Mouse (Mus musculus) heart, adult 8-10 months (tissue): ENCODE results near the gene Umps. TPM values are rescaled to one million over a fixed set of nuclear protein-coding genes. Genes with fewer than 3 reads are reported as not detected.

Source experiments
- DNase-seq: peaks from one replicate; pipeline ENCODE4 v3.0.0; 2022; ENCODE audit warnings: low spot score
- total RNA-seq, 4 experiments: library from RNA; stranded (reverse); gene quantifications; 2 replicates each; pipeline ENCODE4 v1.2.4; 2022

The Umps gene
- total RNA-seq, 4 experiments from 2014 or later = 7.9 to 9.1 (median 8.3) TPM

DNA sequence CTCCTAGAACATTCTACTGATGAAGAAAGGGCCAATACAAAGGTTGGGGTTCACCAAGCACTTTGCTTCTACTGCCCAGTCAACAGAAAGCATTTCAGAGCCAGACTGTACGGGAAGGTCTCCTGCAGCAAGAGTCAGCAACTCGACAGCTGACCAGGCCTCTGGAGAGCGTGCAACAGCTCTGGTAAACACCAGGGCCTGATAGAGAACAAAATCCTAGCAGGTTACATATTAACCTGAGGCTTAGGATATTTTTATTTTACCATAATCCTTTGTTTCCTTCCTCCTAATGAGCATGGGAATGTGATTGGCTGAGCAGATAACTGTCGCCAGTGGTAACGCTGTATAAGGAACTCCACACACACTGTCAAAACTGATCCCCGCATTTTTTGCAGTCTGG lies 3.3 kb downstream of the Umps start:
- DNase-seq = no peak

DNA sequence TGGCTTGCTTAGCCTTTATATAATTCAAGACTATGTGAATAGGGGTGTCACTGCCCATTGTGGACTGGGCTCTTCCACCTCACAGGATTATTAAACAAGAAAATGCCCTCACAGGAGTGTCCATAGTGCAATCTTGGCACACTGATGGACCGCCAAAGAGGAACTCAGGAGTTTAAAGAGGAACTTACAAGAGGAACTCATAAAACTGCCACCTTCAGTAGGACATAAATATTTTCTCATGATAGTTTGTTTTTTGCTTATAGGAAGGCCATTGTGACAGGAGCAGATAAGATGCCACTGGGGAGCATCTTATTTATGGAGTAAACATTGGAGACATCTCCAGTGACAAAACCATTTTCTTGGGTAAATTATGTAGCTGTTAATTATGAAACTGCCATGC lies 12.0 kb downstream of the Umps start:
- DNase-seq = no peak

DNA sequence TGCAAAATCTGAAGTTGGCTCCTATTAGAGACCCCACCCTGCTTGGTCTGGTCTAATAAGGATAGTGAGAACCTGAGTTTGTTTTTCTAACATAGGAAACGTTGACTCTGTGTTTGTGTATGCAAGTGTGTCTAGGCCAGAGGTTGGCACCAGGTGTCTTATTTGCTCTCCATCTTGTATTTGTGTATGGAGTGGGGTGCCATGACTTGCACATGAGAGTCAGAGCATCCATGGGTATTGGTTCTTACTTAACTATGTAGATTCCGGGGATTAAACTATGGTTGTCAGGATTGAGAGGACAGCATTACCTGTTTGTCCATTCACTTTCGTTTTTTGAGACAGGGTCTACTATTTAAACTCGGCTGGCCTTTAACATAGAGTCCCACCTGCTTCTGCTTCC lies 13.8 kb downstream of the Umps start:
- DNase-seq = no peak

DNA sequence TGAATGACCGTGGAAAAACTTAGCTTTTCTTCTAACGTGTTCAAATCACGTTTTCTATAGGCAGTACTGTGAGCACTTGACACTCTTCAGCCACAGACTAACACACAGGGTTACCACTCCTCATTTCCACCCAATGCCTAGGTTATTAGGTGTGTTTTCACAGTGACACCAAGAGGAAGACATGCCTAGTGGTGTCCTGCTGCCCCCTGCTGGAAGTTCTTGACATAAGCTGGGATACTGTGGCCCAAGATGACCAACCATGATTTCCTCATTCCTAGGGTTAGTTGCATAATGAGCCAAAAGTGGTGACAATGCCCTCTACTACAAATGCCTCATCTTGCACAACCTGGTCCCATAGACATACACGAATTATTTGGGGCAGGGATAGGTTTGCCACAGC lies 16.0 kb downstream of the Umps start:
- DNase-seq = peak; percentile 89

DNA sequence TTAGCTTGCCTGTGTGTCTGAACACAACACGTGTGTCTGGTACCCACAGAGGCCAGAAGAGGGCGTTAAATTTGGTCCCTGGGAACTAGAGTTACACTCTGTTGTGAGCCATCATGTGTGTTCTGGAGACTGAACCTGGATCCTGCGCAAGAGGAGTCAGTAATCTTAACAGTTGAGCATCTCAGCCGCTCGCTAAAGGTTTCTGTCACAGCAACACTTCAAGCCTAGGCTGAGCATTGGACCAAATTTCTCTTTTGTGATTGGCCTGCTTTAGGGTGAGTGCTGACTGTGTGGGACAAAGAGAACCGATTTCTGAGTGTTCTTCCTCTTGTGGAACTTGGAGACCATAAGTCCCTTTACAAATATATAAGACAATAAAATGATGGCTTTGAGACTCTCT lies 16.5 kb downstream of the Umps start:
- DNase-seq = no peak

DNA sequence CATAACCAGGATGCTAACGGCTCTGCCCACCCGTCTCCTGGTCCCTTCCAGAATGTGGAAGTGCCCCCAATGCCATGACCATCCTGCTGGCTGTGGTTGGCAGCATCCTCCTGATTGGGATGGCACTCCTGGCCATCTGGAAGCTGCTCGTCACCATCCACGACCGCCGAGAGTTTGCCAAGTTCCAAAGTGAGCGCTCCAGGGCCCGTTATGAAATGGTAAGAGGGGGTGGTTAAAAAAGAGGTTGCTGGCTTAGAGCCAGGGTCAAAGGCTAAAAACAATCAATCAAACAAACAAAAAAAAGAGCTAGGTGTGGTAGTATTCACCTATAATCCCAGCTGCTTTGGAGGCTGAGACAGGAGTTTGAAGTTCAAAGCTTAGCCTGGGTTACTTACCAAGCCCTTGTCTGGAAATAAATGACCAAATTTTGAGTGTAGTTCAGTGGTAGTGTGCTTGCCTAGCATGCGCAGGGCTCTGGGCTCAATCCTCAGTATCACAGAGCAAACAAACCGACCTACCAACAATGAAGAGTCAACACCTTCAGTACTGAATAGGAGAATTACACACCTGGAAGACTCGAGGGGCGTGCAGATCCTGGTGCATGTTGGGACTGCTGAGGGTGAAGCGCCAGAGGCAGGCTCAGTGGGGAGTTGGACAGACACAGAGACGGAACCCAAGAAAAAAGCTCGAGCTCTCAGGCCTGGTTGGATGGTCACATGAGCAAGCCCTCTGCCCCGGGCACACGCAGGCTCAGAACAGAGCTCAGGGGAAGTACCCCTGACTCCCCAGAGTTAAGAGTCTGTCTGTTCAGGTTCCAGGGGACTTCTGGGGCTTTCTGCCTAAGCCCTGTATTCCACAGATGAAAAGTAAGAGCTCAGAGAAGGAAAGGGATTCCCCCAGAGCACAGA lies 18.9 kb downstream of the Umps start:
- no peak for DNase-seq

DNA sequence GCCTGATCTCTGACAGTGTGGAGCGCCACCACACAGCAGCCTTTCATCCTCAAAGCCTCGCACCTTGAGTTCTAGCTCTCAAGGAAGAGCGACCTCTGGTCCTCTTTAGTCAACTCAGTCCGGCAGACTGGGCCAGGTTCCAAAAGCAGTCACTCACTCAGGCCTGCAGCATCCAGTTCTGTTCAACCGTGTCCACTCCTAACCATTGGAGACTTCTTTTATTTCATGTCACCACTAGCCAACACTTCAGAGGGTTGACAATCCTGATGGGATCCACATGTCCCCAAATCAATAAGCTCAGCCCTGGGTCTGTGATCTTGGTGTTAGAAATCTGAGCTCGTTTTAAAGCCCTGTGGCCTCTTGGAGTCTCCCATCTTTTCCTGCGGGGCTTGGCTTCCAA lies 20.8 kb downstream of the Umps start:
- DNase-seq = no peak

DNA sequence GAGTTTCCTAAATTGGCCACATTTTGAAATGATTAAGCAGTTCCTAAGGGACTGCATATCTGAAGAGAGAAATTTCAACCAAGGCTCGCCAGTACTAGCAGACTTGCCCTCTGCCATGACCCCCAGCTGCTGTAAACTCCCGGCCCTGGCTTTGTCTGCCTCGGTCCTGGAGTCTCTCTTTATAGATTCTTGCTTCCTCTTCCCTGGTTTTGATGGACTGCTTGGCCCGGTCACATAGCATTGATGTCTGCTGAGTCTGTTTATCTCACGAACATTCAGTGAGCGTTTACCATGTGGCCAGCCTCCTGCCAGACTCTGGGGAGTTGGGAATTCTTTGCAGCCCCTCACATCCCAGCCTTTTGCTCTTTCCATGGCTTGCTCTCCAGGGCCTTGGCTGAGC lies 22.1 kb downstream of the Umps start:
- DNase-seq = no peak

DNA sequence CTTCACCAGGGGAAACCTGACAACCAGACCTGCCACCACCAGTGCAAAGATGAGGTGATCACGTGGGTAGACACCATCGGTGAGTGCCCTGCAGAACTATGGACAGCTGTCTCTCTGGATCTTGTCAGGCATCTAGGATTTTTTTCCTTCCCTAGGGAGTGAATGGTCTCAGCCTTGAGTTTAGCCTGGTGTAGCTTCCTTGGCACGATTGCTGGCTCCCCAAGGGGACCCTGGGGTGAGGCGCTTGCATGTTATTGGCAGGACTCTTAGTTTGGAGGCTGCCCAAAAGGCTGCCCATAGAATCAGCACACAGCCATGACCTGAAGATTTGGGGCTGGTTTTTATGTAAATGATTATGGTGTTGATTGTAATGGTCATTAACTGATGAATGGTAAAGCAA lies 22.7 kb downstream of the Umps start:
- no peak for DNase-seq

DNA sequence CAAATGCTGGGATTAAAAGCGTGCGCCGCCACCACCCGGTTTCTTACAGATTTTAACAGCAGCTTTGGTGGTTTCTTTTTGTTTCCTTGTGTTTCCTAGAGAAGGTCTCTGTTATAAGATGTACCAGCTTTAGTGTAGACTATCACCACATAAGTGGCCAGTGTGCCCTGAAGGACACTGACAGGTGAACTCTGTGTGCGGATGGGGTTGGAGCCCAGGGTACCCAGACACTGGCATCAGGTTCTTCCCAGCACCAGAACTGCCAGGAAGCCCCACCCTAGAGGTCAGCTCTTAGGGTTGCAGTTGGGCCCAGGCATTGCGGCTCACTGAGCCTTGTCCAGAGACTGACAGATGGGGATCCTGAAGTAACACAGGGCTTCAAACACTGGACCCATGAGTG lies 23.4 kb downstream of the Umps start:
- no peak for DNase-seq

DNA sequence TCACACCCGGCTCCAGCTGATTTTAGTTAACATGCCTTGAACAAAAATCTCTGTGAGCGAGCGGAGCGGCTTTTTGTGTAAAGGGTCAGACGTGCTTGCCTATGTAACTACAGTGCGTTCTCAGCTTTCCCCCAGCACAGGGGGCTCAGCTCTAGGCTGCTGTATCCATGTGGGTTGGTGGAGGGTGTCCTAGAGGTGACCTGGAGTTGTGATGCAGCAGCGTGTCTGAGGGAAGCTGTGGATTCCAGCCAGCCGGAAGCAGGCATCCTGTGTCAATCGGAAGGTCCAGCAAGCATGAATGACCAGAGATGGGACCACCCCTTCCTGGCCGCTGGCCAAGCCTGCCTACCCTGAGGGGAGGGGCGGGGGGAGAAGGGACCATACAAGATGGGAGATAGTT lies 24.5 kb downstream of the Umps start:
- DNase-seq = peak; percentile 65

DNA sequence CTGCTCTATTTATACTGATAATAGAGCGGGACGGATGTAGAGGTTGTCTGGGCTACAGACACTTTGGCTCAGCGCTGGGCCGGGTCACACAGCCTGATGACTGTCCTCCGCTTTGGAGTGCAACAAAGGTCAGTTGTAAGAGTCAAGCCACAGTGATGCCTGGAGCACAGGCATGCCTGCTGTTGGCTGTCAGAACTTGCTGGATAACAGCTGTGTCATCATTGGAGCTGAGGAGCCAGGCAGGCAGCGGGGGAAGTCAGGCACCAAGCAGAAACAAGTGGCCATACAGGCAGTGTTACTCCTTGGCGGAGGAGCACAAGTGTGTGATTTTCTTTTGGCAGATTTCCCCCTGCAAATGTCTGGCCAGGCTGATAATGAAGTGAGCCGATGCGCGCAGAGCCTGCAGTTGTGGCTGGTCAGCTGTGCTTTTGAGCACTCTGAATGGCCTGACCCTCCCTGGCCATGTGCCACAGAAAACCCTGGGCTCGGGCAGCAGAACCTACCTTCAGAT lies 25.5 kb downstream of the Umps start:
- peak; percentile 82 for DNase-seq

DNA sequence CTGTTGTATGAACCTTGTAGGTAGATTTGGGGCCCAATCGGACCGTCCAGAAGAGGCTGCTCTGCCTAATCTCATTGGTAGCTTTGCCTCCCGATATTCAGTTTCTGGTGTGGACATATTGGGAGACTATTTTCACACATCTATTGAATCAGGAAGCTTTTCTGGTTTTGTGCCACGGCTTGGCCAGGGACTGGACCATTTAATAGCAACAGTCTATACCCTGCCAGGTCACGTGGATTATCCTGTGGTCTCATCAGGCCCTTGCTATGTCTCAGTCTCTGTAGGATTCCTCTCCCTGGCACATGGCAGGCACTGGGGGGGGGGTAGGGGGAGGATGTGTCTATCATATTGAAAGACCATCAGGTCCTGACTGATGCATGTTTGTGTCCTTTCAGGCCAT lies 26.7 kb downstream of the Umps start:
- no peak for DNase-seq

DNA sequence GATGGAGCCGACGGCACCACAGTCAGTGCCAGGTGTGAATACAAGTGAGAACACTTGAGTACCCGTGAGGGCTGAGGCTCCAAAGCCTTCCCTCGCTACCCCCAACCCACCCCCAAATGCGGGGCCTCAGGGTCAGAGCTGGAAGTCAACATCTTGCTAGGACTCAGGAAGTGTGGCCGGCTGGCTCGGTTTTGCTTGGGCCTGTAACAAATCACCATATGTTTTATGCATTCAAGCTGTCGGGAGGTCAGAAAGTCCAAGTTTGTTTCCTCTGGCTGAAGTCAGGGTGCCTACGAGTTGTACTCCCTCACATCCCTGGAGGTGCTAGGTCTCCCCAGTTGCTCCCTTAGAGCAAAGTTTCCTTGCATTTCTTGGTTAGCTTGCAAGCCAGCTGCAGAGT lies 27.2 kb downstream of the Umps start:
- DNase-seq = no peak

DNA sequence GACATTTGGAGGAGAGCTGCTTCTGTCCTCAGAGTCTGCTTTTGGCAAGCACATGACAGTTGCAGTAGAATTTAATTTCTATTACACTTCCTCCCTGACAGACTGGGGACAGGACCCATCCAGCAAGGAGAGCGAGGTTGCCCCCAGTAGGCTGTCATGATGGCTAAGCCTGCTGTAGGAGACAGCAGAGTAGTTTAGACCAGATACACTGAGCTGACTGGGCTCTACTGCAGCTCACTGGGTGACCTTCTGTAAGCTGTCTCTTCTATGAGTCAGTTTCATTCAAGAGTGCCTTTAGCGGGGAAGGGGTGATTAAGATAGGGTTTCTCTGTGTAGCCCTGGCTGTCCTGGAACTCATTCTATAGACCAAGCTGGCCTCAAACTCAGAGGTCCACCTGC lies 27.7 kb downstream of the Umps start:
- no peak for DNase-seq

DNA sequence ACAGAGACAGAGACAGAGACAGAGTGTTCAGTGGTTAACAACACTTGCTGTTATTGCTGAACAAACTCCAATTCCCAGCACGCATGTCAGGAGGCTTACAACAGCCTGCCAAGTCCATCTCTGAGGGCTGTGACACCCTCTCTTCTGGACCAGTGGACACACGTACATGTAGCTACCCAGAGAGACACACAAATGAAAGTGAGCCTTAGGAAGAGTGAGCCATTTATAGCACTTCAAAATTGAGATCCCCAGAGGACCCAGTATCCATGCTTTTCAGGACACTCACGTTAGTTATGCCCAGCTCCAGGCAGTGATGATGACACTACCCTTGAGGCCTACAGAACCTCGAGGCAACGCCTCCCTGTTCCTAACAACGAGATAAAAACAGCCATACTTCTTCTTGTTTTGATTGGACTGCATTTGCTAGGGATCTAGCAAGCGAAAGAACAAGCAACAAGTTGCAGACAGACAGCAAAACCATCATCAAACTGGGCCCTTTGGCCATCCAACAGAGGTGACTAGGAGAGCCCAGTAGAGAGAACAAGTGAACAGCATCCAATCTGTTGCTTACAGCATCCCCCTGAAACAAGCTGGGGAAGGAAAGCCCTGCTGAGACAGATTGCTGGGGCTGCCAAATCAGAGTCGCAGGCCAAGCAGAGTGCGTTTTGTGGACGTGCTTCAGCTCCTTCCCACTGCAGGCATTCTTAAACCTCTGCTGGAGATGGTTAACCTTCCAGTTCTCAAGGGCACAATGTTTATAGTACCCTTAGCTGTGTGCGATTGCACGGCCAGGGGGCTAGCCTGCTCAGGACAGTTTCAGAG lies 28.3 kb downstream of the Umps start:
- DNase-seq = no peak

DNA sequence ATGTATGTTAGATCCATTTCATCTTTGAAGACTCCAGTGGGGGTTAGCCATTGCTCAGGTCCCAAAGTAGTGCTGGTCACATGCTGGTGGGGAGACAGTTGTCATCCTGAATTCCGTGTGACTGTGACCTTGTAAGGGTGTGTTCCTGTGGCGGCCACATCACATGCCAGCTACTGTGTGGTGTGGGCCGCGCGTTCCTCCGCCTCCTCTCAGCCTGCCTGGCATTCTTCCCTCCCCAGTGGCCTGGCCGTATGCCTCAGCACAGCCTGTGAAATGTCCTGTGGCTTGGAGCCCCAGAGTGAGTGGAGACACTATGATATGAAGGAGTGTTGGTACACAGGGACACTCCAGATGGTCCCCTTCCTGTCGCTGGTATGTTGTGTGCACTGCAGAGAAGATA lies 29.3 kb downstream of the Umps start:
- peak; percentile 85 for DNase-seq

DNA sequence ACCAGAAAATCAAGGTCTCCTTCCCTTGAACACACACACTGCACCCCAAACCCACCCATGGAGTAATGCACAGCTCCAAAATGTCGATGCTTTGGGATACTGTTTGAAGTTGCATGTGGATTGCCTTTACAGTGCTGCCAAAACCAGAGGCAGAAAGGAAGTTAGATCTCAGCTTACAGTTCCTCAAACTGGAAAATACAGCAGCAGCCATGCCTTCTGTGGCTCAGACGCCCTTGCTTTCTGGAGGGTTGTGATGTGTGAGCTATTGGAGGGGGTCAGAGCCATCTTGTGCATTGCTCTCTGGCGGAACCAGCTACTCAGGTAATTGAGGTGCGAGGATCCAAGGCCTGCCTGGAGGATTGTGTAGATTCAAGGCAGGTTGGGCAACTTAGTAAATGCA lies 30.0 kb downstream of the Umps start:
- DNase-seq = no peak

DNA sequence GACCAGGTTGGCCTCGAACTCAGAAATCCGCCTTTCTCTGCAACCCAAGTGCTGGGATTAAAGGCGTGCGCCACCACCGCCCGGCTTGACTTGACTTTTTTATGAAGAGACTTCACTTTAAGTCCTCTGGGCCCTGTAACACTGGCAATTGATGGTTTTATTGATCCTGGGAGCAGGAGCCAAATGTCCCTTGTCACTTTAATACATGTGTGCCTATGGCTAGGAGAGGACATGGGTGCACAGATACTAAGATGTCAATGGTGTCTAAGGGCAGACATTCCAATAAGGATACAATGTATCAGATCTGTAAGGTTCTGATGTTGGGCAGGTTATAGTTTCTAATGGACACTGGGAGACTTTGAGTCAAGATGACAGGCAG lies 31.4 kb downstream of the Umps start:
- DNase-seq = no peak

DNA sequence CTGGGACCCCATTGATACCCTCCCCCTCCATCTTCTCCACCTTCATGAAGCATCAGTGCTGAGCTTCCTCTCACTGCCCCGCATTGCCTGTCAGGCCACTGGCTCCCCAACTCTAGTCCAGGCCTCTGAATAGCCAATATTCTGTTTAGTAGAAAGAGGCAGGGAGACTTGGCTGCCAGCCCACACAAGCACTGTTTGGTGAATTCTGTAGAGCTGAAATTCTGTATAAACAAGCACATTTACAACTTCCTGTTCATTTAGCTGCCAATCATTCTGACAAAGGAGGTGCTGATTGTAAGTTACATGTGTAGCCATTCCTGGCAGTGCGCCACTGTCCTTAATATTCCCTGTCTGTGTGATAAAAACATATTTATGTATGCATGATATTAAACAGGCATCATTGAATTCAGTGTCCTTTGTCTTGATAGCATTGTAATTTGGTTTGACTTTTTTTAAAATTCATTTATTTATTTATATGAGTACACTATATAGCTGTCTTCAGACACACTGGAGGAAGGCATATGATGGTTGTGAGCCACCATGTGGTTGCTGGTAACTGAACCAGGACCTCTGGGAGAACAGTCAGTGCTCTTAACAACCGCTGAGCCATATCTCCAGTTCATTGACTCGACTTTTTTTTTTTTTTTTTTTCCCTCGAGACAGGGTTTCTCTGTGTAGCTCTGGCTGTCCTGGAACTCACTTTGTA lies 32.0 kb downstream of the Umps start:
- no peak for DNase-seq

DNA sequence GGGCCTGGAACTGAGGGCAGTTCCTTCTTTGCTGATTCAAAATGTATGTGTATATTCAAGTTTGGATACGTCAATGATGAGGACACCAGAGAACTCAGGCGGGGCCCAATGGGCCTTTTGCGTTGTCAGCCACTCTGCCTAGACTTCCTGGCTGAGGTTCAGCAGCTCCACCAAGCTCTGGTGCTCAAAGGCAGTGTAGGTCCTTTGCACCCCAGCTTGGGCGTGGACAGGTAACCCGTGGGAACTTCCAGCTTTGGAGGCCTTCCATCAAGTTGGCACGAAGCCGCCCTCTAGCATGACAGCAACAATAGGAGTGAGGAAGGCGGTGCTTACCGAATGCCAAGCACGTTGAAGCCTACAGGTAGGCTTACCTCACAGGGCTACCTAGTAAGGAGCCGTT lies 33.4 kb downstream of the Umps start:
- no peak for DNase-seq

DNA sequence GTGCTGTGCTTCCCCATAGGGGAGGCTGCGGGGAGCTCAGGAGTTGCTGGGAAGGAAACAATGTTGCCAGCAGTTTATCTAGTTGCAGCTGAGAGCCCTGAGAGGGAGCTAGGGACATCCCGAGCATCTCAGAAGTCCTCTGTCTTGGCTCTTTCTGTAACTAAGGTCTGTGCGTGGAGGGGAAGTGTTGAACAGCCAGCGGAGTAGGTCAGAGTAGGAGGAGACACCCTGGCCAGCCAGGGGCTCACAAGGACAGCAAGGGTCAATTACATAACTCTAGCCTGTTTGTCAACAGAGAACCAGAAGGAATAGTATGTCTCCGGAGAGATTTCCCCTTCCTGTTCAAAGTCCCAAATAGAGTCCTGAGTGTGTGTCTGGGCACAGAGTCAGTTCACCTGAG lies 34.7 kb downstream of the Umps start:
- DNase-seq = no peak
